Mouse (Mus musculus): Measurements from ENCODE around the gene Gm17018. TPM values are rescaled to one million over a fixed set of nuclear protein-coding genes. Genes with fewer than 3 reads are reported as not detected.

Gm17018 gene
- total and polyA plus RNA-seq, 2 experiments from 2014 or later: 20.7 to 69.6 TPM

- Histone ChIP-seq H3K27ac (ENCODE audit: low read depth, low read length) (no peak overlapping the region), H3K9ac (no peak overlapping the region), H3K27me3 (ENCODE audit: insufficient read depth, low read length) (no peaks in the 10 kb centered on the region), H3K4me1 (ENCODE audit: insufficient read depth) (no peaks in the 10 kb centered on the region), H3K4me3 (ENCODE audit: low read depth, low read length) (no peak overlapping the region), H3K36me3 (ENCODE audit: insufficient read depth) (peaks cover 2% of the 10 kb centered on the region; the same call in 1 of the 2 replicates), H3K9me3 (ENCODE audit: low read length) (no peaks in the 10 kb centered on the region), H3K4me2 (ENCODE audit: low read depth) (no peak overlapping the region)
- ATAC-seq: peak; percentile 78
- no peak for TF ChIP-seq CTCF (IDR thresholded peaks at IDR 0.05; ENCODE audit: low read depth)
- 36% methylated on average over 3 of the region's 3 CpGs for WGBS
- peak; percentile 41 for DNase-seq
These were observed 54.5 kb downstream of the Gm17018 start for GRCm38 (mm10) chr19:45614928-45615327.

DNA sequence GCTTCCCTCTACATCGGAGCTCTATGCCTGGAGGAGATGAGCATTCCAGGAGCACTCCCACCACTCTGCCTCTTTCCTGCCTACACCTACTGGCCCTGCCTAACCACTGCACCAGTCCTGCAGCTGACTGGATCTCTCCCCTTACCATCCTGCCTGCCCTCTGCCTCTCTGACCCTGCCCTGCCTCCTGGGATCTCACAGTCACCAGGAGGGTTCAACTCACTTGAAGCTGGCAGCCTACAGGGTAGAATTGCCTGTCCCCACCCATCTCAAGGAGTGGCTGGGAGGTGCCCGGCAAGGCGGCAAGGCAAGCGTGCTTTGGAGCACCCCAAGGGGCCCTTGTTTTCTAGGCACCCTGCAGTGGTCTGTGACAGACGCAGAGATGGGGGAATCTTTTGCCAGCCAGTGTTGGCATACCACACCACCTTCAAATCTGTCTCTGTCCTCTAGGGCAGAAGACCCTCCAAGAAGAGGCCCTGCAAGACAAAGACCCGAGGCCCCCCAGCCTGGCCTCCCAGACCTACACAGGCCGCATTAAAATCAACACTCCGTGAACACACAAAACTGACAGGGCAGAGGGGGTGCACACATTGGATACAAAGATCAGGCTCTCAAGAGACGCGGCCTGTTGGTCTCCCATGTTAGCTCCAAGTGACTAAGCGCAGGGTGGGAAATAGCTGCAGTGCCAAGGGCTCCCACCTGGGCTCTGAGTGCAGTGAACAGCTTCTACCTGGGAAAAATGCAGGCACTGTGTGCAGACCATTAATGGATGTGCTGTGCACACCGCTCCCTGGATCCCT, 55.2 kb downstream of the Gm17018 start:
- DNase-seq (no peak), ATAC-seq (peak; percentile 8)
- Histone ChIP-seq H3K4me1 (ENCODE audit: insufficient read depth) (no peaks in the 10 kb centered on the region), H3K9me3 (ENCODE audit: low read length) (no peaks in the 10 kb centered on the region), H3K27me3 (ENCODE audit: insufficient read depth, low read length) (no peaks in the 10 kb centered on the region), H3K36me3 (ENCODE audit: insufficient read depth) (peaks cover 4% of the 10 kb centered on the region; the same call in 1 of the 2 replicates), H3K4me3 (ENCODE audit: low read depth, low read length) (no peak overlapping the region), H3K4me2 (ENCODE audit: low read depth) (no peak overlapping the region), H3K27ac (ENCODE audit: low read depth, low read length) (no peak overlapping the region), H3K9ac (no peak overlapping the region)
- TF ChIP-seq CTCF (IDR thresholded peaks at IDR 0.05; ENCODE audit: low read depth): no peak
- WGBS: 37% methylated on average over 12 of the region's 12 CpGs

DNA sequence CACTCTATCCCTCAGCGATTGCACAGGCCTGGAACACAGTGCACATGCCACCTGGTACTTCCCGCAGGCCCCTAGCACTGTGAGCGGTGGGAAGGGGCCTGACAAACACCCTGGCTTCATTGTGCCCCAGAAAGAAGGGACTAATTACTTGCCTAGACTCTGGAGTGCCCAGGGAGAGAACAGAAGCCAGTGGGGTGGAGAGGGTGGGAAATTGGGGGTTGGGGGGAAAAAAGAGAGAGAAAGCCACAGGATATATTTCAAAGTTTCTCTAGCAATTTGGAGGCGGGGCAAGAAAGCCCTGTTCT, 55.8 kb downstream of the Gm17018 start:
- H3K27me3 ChIP-seq (ENCODE audit: insufficient read depth, low read length): no peaks in the 10 kb centered on the region
- WGBS: 28% methylated on average over 4 of the region's 4 CpGs
- H3K36me3 ChIP-seq (ENCODE audit: insufficient read depth): peaks cover 4% of the 10 kb centered on the region; the same call in 1 of the 2 replicates
- no peak for DNase-seq
- H3K4me1 ChIP-seq (ENCODE audit: insufficient read depth): no peaks in the 10 kb centered on the region
- ATAC-seq: no peak
- H3K9me3 ChIP-seq (ENCODE audit: low read length): no peaks in the 10 kb centered on the region
- H3K4me3 ChIP-seq (ENCODE audit: low read depth, low read length): no peak overlapping the region
- no peak overlapping the region for H3K27ac ChIP-seq (ENCODE audit: low read depth, low read length)
- no peak for TF ChIP-seq CTCF (IDR thresholded peaks at IDR 0.05; ENCODE audit: low read depth)
- no peak overlapping the region for H3K4me2 ChIP-seq (ENCODE audit: low read depth)
- H3K9ac ChIP-seq: no peak overlapping the region

DNA sequence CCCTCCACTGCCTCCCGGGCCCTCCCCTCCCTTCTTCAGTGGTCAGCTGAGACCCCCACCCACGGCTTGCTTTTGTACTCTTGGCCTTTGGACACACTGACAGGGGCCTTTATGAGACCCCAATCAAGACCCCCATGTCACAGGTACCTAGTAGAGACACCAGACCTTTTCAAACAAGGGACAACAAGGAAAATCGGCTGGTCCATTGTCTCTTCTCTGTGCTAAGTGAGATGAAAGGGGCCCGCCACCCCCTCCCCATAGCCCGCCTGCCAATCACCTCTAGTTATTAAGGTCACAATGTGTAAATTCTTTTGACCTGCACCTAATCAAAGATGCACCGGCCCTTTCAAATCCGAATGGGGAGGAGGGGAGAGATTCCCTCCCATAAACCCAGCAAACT, 56.3 kb downstream of the Gm17018 start:
- Histone ChIP-seq H3K36me3 (ENCODE audit: insufficient read depth) (peaks cover 4% of the 10 kb centered on the region; the same call in 1 of the 2 replicates), H3K27me3 (ENCODE audit: insufficient read depth, low read length) (no peaks in the 10 kb centered on the region), H3K4me3 (ENCODE audit: low read depth, low read length) (no peak overlapping the region), H3K4me1 (ENCODE audit: insufficient read depth) (no peaks in the 10 kb centered on the region), H3K4me2 (ENCODE audit: low read depth) (no peak overlapping the region), H3K27ac (ENCODE audit: low read depth, low read length) (no peak overlapping the region), H3K9ac (no peak overlapping the region), H3K9me3 (ENCODE audit: low read length) (no peaks in the 10 kb centered on the region)
- WGBS: 18% methylated on average over 7 of the region's 7 CpGs
- ATAC-seq: no peak
- DNase-seq: no peak
- TF ChIP-seq CTCF (IDR thresholded peaks at IDR 0.05; ENCODE audit: low read depth): no peak

- Histone ChIP-seq H3K27ac (ENCODE audit: low read depth, low read length) (no peak overlapping the region), H3K4me2 (ENCODE audit: low read depth) (no peak overlapping the region), H3K27me3 (ENCODE audit: insufficient read depth, low read length) (no peaks in the 10 kb centered on the region), H3K4me3 (ENCODE audit: low read depth, low read length) (no peak overlapping the region), H3K9me3 (ENCODE audit: low read length) (no peaks in the 10 kb centered on the region), H3K36me3 (ENCODE audit: insufficient read depth) (peaks cover 4% of the 10 kb centered on the region; the same call in 1 of the 2 replicates), H3K9ac (no peak overlapping the region), H3K4me1 (ENCODE audit: insufficient read depth) (no peaks in the 10 kb centered on the region)
- ATAC-seq: no peak
- WGBS: 91% methylated on average over 6 of the region's 6 CpGs
- TF ChIP-seq CTCF (IDR thresholded peaks at IDR 0.05; ENCODE audit: low read depth): no peak
- no peak for DNase-seq
These were observed 57.8 kb downstream of the Gm17018 start for GRCm38 (mm10) chr19:45618184-45618583.

DNA sequence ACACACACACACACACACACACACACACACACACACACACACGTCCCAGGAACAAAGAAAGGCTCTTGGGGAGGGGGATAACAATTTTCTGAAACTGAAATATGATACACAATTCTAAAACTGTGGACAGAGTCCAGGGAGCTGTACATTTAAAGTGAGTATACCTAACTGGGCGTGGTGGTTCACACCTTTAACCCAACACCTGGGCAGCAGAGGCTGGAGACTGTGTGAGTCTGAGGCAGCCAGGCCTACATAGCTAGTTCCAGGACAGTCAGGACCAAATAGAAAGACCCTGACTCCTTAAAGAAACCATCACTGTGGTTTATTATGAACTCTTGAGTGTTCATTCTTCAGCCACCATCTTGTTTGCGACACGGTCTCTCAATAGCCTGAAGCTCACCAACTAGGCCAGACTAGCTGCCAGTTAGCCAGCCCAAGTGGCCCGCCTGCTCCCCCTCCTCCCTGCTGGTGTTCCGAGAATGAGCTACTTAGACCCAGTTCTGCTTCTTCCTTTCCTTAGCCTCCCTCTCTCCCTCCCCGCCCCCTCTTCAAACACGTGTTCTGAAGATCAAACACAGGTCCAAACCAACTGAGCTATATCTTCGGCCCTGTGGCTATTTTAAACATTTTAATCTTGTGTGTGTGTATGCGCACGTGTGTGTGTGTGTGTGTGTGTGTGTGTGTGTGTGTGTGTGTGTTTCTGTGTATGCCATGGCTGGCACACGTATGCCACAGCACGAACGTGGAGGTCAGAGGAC, 59.5 kb downstream of the Gm17018 start:
- Histone ChIP-seq H3K27me3 (ENCODE audit: insufficient read depth, low read length) (no peaks in the 10 kb centered on the region), H3K4me2 (ENCODE audit: low read depth) (no peak overlapping the region), H3K9me3 (ENCODE audit: low read length) (no peaks in the 10 kb centered on the region), H3K4me3 (ENCODE audit: low read depth, low read length) (no peak overlapping the region), H3K4me1 (ENCODE audit: insufficient read depth) (no peaks in the 10 kb centered on the region), H3K36me3 (ENCODE audit: insufficient read depth) (peaks cover 10% of the 10 kb centered on the region), H3K9ac (no peak overlapping the region), H3K27ac (ENCODE audit: low read depth, low read length) (no peak overlapping the region)
- 86% methylated on average over 14 of the region's 14 CpGs for WGBS
- no peak for DNase-seq
- TF ChIP-seq CTCF (IDR thresholded peaks at IDR 0.05; ENCODE audit: low read depth): no peak
- ATAC-seq: no peak

- Histone ChIP-seq H3K36me3 (ENCODE audit: insufficient read depth) (peaks cover 15% of the 10 kb centered on the region), H3K4me1 (ENCODE audit: insufficient read depth) (no peaks in the 10 kb centered on the region), H3K9me3 (ENCODE audit: low read length) (no peaks in the 10 kb centered on the region), H3K4me3 (ENCODE audit: low read depth, low read length) (no peak overlapping the region), H3K9ac (no peak overlapping the region), H3K27ac (ENCODE audit: low read depth, low read length) (no peak overlapping the region), H3K4me2 (ENCODE audit: low read depth) (no peak overlapping the region), H3K27me3 (ENCODE audit: insufficient read depth, low read length) (no peaks in the 10 kb centered on the region)
- TF ChIP-seq CTCF (IDR thresholded peaks at IDR 0.05; ENCODE audit: low read depth): no peak
- no peak for ATAC-seq
- no peak for DNase-seq
- 63% methylated on average over 7 of the region's 7 CpGs for WGBS
These were observed 60.6 kb downstream of the Gm17018 start for GRCm38 (mm10) chr19:45621061-45621460.

Data from forebrain, postnatal 0 days (tissue).